Mouse (Mus musculus) 3134 (cell line): ENCODE results near the gene Gnb1.

Source experiments
- DNase-seq: peaks from one replicate; pipeline ENCODE4 v3.0.0-alpha.2; 2011; ENCODE audit warnings: low spot score; ENCODE audit not compliant: insufficient read length; ENCODE audit errors: extremely low read depth

Gene Gnb1

DNA sequence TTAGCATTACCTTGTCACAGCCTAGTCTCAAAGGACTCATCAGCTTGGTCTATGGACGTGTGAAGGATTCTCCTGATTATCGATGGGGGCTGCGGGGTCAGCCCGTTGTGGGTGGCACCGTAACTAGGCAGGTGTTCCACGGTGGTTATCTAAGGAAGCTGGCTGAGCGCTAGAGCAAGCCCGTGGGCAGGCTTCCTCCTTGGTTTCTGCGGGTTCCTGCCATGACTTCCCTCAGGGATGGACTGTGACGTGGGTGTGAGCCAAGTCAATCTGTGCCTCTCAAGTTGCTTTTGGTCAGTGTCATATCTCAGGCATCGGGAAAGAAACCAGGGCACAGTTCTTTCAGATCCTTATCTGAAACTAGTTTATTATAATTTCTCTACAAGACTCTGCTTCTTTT lies 83.8 kb downstream of the Gnb1 start:
- DNase-seq = no peak

GRCm38 (mm10) chr4:155575521-155575920 lies 84.4 kb downstream of the Gnb1 start:
- DNase-seq = no peak

GRCm38 (mm10) chr4:155577132-155577531 lies 86.0 kb downstream of the Gnb1 start:
- no peak for DNase-seq

DNA sequence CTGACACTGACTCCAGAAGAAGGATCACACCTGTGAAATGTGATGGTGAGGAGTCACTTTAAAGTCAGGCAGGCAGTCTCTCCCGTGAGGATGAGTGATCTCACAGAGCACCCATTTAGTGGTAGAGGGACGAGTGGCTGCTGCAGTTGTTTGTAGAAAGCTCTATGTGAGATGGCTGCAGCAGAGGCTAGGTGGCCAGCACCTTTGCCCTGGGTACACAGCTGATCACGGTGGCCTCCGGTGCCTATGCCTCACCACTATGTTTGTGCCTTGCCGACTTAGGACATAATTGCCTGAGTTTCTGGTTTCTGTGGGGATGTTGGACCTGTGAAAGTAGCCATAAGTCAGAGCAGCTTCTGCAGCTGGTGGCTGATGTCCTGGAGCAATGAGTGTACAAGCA lies 86.6 kb downstream of the Gnb1 start:
- DNase-seq = no peak

DNA sequence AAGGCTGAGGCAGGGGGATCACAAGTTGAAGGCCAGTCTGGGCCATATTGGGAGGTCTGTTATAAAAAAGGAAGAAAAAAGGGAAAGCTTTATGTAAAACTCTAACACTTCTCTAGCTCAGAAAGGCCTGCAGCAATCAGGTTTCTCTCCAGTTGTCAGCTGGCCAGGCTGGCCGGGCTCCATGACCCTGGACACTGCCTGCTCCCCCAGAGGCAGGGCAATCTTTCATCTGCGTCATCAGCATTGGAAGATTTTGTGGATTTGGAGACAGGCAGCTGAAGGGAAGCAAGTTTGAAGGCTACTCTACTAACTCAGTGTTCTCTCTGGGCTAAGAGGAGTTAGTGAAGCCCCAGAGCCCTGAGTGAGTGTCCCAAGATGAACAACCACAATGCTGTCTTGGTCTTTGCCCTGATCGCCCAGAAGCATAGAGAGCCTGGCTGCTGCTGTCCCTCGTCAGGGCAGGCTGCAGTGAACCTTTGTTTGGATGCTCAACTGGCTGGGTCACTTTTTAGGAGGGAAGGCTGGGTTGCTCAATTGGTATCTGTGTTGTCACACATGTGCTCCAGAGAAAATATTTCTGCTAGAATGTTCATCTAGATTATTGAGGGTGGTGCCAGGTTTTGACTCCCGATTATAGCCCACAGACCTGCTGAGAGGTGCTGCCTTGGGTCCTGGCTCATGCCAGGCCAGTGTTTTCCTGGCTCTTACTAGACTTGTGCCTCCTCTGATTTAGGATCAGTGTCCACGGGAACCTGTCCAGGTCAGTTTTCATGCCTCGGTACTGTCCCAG lies 87.4 kb downstream of the Gnb1 start:
- DNase-seq = no peak

DNA sequence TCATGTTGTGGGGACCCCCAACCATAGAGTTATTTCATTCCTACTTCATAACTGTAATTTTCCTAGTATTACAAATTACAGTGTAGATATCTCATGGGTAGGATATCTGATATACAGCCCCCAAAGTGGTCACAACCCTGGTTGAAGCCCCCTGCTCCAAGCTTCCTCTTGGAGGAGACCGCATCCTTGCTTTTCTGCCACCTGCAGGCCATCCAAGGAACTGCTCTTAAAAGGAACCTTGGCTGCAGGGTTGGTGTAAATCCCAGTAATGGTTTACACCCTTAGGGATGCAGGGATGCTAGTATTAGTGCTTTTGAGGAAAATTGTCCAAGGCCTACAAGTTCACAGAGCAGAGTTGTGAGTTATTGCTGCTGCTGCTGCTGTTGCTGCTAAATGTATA lies 89.3 kb downstream of the Gnb1 start:
- DNase-seq = no peak

DNA sequence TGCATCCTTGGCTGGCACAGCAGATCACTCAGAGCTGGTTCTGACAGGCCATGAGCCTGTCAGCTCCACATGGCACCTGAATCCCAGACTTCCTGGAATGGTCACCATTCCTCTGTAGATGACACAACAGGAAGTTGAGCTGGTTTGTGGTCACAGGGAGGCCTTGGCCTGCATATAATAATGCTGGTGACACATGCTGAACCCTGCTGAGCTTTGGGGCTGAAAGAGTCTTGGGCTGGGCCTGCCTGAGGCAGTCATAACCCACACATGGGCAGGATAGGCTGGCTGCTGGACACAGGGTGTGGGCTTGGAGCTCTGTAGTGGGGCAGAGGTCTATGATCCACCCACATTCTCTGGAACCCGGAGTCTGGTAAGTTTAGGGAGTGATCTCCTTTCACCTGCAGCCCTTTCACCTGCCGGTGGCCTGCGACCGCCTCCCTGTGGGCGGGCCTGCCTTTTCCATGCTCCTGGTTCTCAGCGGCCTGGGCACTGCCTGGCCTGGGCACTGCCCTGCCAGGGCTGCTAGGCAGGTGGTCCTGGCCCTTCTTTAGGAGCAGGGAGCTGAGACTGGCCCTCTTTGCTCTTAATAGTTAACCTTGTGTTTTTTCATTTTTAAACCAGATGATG lies 91.2 kb downstream of the Gnb1 start:
- DNase-seq = peak; percentile 66

DNA sequence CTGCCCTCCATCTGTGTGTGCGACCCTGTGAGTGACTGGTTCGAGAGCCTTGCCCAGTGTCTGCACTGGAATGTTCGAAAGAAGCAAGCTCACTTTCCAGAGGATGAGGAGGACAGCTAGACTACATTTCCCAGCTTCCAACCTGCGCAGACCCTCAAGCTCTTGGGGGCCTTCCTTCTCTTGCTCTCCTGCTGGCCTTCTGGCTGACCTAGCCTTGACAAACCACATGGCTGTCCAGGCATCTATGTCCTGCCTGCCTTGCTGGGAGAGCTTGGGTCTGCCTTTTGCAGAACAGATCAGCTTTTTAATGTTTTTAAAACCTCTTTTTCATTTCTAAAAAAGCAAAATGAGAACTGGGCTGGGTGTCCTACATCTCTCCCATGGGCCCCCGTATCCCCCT lies 98.2 kb downstream of the Gnb1 start:
- DNase-seq = no peak

GRCm38 (mm10) chr4:155591012-155591719 lies 100.0 kb downstream of the Gnb1 start:
- no peak for DNase-seq

- DNase-seq = no peak
Measured at GRCm38 (mm10) chr4:155593780-155594179, 102.6 kb downstream of the Gnb1 start.

GRCm38 (mm10) chr4:155595777-155596176 lies 104.6 kb downstream of the Gnb1 start:
- no peak for DNase-seq

DNA sequence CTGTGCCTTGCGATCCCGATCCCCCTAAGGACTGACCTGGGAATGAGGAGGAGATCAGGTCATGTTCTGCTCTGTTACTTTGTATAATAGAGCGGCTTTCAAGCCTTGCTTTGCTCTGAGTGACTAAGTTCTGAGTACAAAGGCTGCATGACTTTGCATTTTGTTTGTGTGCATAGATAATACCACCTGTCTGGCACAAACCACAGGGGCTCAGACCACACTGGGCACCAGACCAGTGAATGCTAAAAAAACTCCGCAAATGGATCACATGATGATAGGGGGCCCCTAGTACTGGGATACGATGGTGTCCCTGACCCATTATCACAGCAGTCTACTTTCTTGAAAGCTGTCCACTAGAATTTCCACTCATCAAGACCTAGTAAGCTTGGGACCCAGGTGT lies 105.4 kb downstream of the Gnb1 start:
- no peak for DNase-seq

DNA sequence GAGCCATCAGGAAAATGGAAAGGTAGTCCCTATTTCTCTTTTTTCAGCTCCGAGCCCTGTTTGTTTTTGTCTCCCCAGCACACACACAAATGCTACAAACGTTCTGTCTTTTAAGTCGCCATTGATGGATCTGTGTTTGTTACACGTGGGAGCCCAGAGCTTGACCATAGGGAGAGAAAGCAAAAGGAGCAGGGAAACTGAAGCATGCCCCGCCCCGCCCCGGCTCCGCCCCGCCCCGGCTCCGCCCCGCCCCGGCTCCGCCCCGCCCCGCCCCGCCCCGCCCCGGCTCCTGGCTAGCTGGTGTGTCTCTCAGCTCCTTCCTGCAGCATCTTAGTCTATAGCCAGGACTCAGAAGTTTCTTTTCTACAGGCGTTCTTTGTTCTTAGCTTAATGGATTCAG lies 107.4 kb downstream of the Gnb1 start:
- no peak for DNase-seq

DNA sequence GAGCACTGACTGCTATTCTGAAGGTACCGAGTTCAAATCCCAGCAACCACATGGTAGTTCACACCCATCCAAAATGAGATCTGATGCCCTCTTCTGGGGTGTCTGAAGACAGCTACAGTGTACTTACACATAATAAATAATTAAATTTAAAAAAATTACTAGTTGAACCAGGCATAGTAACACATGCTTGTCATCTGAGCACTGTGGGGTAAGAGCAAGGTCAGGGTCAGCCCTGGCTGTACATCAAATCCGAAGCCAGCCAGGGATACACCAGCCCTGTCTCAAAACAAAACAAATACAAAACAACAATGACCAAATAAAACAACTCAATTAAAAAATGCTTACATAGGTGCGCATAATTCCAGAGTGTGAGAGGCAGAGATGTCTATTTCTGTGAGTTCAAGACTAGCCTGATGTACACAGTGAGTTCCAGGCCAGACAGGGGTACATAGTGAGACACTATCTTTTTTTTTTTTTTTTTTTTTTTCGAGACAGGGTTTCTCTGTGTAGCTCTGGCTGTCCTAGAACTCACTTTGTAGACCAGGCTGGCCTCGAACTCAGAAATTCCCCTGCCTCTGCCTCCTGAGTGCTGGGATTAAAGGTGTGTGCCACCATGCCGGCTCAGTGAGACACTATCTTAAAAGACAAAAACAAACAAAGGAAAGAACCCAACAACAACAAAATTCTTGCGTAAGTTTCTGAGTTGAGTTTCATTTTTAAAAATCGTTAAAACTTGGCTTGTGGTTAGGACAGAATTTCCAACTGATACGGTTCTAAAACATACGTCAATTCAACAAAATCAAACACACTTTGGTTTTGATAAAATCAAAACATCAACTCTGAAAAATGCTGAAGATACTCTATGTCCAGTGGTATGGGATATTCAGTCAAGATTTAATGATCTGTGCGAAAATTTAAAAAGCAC lies 109.0 kb downstream of the Gnb1 start:
- DNase-seq = no peak

DNA sequence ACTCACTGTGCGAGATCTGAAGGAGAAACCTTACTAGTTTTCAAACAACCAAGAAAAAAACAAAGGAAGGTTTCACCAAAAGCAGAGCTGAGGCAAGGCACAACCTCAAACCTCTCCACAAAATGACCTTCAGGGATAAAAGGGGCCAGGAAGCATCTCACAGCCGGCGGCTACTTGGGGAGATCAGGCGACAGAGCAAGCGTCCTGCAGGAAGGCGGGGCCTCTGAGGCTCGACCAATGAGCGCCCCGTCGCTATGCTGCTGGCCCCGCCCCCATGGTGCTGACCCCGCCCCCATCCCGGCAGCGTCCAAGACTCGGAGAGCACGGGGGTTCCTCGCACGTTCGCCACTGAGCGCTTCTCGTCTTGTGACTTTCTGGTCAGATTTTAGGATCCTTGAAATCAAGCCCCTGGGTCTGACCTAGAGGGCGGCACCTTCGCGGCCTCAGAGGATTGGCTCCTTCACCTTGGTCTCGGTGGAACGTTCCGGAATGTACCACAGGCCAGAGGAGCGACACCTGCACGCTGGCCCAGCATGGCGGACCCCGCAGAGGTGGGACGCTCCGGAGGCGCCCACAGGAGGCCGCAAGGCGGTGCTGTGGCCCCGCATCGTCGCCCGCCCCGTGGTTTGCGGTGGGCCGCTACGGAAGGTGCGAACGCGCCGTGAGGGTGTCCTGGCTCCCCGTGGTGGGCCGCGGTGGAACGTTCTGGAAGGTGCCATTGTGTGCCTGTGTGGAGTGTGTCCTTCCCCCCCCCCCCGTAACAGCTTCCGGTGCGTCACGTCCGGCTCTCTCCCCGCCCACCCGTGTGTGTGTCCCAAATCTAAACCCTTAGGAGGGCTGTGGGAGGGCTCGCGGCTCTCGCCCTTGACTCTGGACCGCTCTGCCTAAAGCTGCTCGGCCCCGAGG lies 110.2 kb downstream of the Gnb1 start, which contains the start of gene Slc35e2:
Gene Slc35e2, plus strand, starts transcription at position 326 of the 906 bp plus-strand sequence.
- peak; percentile 90 for DNase-seq

DNA sequence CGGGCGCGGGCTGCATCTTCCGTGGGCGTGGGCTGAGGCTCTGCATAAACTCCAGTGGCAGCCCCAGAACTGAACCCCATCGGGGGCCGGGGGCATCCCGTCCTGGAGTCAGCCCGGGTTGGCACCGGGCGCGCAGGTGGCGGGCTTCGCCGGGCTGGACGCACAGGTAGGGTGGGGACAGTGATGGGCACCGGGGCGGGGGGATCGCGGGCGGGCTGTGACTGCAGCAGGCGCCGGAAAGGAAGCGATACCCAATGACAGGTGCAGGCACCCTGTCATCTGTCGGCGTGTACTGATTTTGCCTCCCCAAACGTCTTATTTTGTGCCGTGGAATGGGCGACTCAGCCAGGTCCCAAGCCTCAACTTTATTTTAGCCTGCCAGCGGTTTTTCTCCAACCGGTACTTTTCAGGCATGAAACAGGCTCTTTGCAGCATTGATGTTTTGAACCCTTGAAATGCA lies 110.9 kb downstream of the Gnb1 start:
- DNase-seq = no peak

DNA sequence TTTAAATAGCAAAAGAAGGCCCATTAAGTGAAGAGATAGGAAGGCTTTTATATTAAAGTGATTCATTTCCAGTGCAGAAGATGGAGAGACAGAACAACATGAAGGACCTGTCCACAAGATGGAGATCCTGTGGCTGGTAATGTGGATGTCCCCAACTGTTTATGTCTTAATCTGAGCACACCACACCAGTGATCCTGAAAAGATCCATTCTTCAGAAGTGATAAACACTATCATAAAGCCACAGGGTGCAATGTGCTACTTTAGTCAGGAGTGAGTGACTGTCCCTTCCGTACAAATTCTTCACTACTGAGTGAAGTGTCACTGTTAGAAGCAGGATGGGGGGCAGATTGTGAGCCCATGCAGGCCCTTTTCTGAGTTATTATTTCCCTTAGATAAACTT lies 111.6 kb downstream of the Gnb1 start:
- DNase-seq = no peak

GRCm38 (mm10) chr4:155603801-155604200 lies 112.6 kb downstream of the Gnb1 start:
- DNase-seq = no peak

- no peak for DNase-seq
Measured at GRCm38 (mm10) chr4:155605132-155605531, 114.0 kb downstream of the Gnb1 start.

- no peak for DNase-seq
Measured at GRCm38 (mm10) chr4:155606825-155607224, 115.7 kb downstream of the Gnb1 start.
